Mouse (Mus musculus): ENCODE results near the gene Trim23.
A peak's percentile ranks its signal among the peaks of the same experiment; 100 is the strongest.
"Not testable (repeated sequence)": the region's sequence is repeated elsewhere in the genome, so short reads cannot be mapped to it uniquely, and the experiment has no call there.

Trim23 gene

DNA sequence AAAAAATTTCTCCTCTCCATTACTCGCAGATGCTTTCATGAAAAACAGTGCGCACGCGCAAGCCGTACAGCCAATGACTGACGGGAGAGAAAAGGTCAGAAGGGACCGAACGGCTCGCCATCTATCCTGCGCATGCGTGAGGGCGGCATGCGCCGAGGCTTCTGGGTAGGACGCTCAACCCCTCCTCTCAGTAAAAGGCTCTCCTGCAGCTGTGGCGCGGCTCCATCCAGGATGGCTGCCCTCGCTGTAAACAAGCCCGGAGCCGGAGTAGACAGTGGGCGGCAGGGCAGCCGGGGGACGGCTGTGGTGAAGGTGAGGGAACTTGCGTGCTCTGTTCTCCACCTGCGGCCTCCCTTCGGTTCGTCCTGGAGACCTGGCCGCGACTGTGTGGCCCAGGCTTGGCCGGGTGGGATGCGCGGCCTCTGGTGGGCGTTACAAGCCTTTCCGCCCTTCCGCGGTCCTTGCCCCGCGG, at the start of gene Trim23:
Gene Trim23 (plus strand): TSS at position 148 of the 472 bp plus-strand sequence.
- DNase-seq (ENCODE audit: low read depth): peak; percentile 98

GRCm38 (mm10) chr13:104132561-104132960, 46.0 kb upstream of the Trim23 start:
- DNase-seq (ENCODE audit: low read depth): no peak

GRCm38 (mm10) chr13:104134510-104135085, 44.0 kb upstream of the Trim23 start:
- DNase-seq (ENCODE audit: low read depth): no peak

DNA sequence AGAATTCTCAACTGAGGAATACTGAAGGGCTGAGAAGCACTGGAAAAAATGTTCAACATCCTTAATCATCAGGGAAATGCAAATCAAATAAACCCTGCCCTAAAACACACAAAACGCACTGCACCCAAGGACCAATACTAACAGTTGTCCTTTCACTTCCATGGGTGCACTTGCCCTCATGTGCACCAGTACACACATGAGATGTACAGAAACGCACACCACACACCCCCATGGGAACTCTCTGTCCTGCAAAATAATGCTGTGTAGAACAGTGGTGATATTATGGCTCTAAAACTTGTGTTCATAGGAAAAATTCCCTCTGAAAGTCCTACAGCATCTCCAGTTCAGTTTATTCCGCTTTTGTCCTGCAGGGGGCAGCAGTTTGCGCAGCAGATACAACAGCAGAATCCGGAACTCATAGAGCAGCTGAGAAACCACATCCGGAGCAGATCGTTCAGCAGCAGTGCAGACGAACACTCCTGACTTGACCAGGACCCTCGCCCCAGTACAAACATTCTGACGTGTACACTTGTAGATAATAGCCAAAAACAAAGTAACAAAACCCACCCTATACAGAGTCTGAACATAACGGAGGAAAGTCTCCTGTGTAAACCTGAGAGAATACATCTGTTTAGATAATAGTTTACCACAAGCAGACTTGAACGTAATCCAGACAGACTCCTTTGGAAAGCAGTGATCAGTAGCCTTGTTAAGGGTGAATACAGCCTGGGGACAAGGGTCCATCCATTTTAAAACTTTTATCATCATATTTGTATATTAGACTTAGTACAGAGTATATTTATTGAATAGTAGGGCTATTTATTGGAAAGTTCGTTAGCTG, 39.0 kb upstream of the Trim23 start:
- peak; percentile 90 for DNase-seq (ENCODE audit: low read depth)

DNA sequence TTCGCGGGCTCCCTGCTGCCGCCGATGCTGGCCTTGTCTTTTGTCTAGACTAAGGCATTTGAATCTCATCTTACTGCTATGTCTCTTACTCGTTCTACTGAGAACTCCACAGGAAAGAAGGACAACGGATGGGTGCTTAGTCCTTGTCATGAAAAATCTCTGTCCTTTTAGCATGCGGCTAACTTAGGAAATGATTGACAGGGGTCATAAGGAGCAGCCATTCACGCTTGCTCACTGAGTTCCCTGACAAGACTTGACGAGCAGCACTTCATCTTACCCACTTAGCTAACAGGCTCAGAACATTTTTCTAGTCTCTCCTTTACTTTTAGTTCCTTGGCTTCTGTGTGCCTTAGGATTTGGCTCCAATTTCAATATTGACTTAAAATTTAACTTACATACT, 33.7 kb upstream of the Trim23 start:
- DNase-seq (ENCODE audit: low read depth): no peak

DNA sequence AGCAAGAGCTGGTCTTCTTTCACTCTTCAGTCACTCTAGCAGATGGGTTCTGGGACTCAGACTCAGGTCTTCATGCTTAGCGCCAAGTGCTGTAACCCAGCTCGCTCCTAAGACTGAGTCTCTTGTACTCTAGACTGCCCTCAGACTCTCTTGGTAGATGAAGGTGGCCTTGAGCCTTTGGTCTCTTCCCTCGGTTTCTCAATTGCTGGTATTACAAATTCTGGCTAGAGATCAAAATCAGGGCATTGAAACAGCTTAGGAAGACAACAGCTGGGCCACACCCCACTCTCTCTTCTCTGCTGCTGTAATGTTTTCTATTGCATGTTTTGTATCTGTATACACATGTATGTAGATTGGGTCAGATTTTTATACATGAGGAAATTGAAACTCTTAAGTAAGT, 33.0 kb upstream of the Trim23 start:
- DNase-seq (ENCODE audit: low read depth): no peak

GRCm38 (mm10) chr13:104154180-104154579, 24.4 kb upstream of the Trim23 start:
- DNase-seq (ENCODE audit: low read depth): no peak

GRCm38 (mm10) chr13:104155106-104155505, 23.5 kb upstream of the Trim23 start:
- no peak for DNase-seq (ENCODE audit: low read depth)

DNA sequence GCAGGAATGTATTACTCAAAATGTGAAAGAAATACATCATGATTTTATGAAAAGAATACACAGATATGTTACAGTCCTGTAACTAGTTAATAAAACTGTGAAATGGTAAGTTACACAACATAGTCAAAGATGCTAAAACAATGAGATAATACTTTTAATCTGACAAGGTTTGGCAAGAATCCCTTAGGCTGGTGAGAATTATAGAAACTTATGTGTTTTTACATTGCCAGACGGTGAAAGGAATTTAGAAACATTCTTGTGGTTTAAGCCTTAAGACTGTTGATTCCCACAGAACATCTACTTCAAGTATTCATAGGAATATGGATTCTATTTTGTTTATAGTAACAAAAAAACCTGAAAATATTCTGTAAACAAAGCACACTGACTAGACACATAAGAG, 22.9 kb upstream of the Trim23 start:
- no peak for DNase-seq (ENCODE audit: low read depth)

GRCm38 (mm10) chr13:104171711-104172110, 6.9 kb upstream of the Trim23 start:
- no peak for DNase-seq (ENCODE audit: low read depth)

GRCm38 (mm10) chr13:104172498-104172897, 6.1 kb upstream of the Trim23 start:
- no peak for DNase-seq (ENCODE audit: low read depth)

DNA sequence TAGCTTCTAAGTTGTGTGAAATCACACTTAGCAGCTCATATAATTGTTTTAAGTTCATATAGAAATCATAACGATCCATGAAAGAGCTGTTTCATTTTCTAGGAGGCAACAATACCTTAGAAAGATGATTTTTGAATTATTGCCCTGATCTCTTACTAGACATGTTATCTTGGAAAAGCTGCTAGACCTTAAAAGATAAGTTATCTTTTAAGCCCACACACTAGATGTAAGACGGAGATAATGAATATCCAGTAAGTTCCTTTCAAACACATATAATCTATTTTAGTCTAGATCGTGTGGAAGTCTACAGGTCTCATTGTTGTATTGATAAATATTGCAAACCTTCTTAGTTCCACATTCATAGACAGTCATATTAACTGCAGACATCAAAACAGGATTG, 1.7 kb upstream of the Trim23 start:
- DNase-seq (ENCODE audit: low read depth): no peak

DNA sequence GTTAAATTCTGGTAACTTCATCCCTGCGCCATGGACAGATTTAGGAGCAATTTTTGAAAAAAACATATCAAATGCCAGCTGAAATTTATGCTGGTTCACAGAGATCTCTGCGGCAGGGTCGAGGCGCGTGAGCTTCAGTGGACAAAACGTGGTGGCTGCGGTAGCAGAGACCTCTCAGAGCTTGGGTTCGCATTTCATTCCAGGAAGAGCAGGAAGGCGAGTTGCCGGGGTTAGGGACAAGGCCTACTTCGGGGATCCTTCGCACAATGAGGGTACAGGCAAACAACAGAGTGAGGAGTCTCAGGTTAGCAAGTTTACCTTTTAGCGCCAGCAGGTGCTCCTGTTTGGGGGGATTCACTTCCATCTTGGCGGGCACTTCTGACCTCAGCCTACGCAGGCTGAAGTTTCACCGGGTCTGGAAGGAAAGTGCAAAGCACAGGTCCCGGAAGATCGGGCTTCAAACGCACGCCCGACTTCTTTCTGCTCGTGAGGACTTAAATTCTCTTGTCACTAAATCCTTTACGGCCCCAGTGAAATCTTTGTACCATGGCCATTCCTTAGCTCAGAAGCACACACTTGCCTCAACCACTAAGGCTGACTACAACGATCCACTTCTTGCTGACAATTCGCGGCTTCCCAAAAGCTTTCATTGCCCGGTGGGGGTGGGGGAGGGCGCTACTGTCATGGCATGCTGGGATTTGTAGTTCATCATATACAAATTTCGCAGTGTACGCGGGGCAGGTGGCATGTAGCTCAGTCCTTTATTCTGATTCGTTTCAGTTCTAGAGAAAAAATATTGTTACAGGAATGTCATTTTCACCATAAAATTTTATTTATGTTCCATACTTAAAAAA, 574 bp upstream of the Trim23 start, which contains the start of gene Trappc13:
Gene Trappc13 (minus strand): TSS at position 674 of the 854 bp plus-strand sequence.
- DNase-seq (ENCODE audit: low read depth): no peak

GRCm38 (mm10) chr13:104179176-104179888, 735 bp downstream of the Trim23 start:
- DNase-seq (ENCODE audit: low read depth): no peak

DNA sequence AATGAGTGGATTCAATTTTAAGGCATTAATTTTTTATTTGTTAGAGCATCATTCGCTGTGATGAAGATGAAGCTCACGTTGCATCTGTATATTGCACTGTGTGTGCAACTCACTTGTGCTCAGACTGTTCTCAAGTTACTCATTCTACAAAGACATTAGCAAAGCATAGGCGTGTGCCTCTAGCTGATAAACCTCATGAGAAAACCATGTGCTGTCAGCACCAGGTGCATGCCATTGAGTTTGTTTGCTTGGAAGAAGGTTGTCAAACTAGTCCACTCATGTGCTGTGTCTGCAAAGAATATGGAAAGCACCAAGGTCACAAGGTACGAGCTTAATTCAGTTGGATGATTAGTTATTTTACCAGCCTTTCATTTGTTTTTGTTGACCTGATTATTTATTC, 8.8 kb downstream of the Trim23 start:
- DNase-seq (ENCODE audit: low read depth): no peak

- DNase-seq (ENCODE audit: low read depth): not testable (repeated sequence)
These were observed 17.3 kb downstream of the Trim23 start for GRCm38 (mm10) chr13:104195891-104196290.

DNA sequence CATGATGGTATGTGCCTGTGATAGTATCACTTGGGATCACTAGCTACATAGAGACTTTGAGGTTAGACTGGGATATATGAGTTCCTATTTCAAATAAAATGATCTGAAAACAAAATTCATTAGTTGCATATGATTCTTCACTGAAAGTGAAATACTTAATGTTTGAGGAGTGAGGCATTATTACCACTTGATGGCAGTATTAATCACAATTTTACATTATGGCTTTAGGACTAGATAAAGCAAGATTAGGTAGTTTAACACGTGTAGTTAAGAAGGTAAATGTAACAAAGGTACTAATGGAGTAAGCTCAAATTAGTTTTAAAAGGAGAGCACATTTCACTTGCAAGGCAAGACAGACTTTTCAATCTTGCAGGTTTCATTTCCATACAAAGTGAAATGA, 25.7 kb downstream of the Trim23 start:
- peak; percentile 19 for DNase-seq (ENCODE audit: low read depth)

DNA sequence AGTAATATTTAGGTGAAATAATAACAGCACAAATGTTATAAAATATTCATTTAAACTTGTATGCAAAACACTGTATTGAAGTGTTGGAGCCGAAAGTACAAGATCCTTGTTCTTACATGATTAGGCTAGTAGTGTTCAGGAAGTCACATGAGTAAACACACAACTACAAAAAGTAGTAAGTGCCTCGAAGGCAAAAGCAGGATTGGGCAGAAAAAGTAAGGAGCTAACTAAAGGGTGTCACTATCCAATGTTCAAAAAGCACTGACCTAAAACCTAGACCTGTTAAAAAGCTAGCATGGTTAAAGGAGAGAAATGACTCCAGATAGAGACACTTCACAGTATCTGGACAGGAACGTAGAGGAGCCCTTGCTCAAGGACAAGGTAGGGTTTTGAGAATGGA, 48.9 kb downstream of the Trim23 start:
- DNase-seq (ENCODE audit: low read depth): peak; percentile 22

DNA sequence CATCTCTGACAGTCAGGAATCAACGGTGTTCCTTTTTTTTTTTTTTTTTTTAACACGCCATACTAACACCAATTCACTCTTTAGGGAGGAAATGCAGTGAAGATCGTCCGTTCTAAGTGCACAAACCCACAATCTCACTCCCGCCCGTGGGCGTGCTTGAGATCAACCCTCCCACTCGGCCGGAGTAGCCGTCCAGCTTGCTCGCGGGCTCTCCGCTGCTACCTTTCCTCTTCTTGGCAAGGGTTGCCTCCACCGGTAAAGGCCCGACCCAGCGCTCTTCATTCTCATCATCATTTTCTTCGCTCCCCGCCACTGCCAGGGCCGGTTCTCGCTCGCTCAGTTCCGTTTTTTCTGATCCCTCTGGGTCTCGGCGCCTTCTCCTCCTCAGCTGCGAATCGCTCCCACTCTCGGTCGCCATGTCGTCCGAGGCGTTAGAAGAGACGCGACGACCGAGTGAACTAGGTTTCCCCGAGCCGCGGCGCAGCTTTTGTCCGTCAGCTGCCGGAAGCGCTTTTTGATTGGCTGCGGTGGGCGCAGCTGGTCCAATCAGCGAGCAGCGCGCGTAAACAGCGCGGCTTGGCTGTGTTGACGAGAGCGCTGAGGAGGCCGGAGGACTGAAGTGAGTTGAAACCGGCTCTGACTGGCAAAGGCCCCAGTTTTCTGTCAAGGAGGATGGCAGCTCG, 49.9 kb downstream of the Trim23 start, which contains the start of the genes Cenpk and Ppwd1:
Gene Cenpk (plus strand): TSS at position 228 of the 683 bp plus-strand sequence.
Gene Ppwd1 (minus strand): TSS at position 460 of the 683 bp plus-strand sequence.
- peak; percentile 98 for DNase-seq (ENCODE audit: low read depth)

DNA sequence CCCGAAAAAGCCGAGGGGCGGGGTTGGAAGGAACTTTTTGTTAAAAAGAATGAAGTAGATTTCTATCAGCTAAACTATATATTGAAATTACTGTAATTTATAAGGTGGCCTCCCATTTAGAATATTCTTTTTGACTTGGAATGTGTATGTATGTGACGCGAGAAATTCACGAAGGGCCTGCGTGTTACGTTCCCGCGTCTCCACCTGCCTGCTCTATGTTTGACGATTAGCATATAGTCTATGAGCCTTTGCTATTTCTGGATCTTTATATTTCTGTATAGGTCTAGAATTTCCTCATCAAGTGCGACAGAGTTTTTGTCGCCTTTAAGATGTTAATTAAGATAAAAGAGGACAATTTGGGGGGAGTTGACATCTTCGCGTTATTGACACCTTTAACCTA, 50.6 kb downstream of the Trim23 start:
- DNase-seq (ENCODE audit: low read depth): no peak

Measured in naive thymus-derived CD4-positive, alpha-beta T cell, adult 2 months (primary cell).